In genomic region chr15:93448862-93449261, GRCm38 (mm10) we compare ENCODE assay signal across 11 mouse cellular contexts.
"Had no signal": no experiment of that assay in that cellular context is flagged by ENCODE, and none has a peak within 500 bp of the region (broad histone marks: within the 10 kb centered on the region; RNA-seq: fewer than 3 reads in every experiment).

No protein-coding gene starts in this region.

- ATAC-seq: intestine, embryonic 15.5 days; midbrain, embryonic 15.5 days had no signal

- H3K4me2 ChIP-seq: intestine, embryonic 15.5 days; limb, embryonic 13.5 days; midbrain, embryonic 15.5 days; neural tube, embryonic 12.5 days had no signal

- H3K9me3 ChIP-seq: intestine, embryonic 15.5 days; limb, embryonic 13.5 days; midbrain, embryonic 15.5 days; neural tube, embryonic 12.5 days had no signal

- H3K4me1 ChIP-seq: intestine, embryonic 15.5 days; limb, embryonic 13.5 days; midbrain, embryonic 15.5 days; neural tube, embryonic 12.5 days had no signal

- H3K27ac ChIP-seq: intestine, embryonic 15.5 days; limb, embryonic 13.5 days; liver, embryonic 14.5 days; midbrain, embryonic 15.5 days; neural tube, embryonic 12.5 days had no signal

- H3K36me3 ChIP-seq: intestine, embryonic 15.5 days; midbrain, embryonic 15.5 days had no signal

- H3K9ac ChIP-seq: intestine, embryonic 15.5 days; limb, embryonic 13.5 days; liver, embryonic 14.5 days; midbrain, embryonic 15.5 days; neural tube, embryonic 12.5 days had no signal

- DNase-seq: kidney, adult 18-20 months; kidney, postnatal 14 days; right cerebral cortex, postnatal 4 days; spleen, adult 18-20 months; thymus, adult 18-20 months; thymus, postnatal 14 days had no signal

- H3K4me3 ChIP-seq: intestine, embryonic 15.5 days; limb, embryonic 13.5 days; midbrain, embryonic 15.5 days; neural tube, embryonic 12.5 days had no signal

- H3K27me3 ChIP-seq: intestine, embryonic 15.5 days; limb, embryonic 13.5 days; midbrain, embryonic 15.5 days; neural tube, embryonic 12.5 days had no signal
